Mouse (Mus musculus) layer of hippocampus, adult 6 months (tissue): ENCODE data around the gene Gm3739. TPM values are rescaled to one million over a fixed set of nuclear protein-coding genes. Genes with fewer than 3 reads are reported as not detected.

Experiments used
- long read RNA-seq, 2 experiments: library from polyadenylated mRNA; unstranded; transcript quantifications; one replicate each; pipeline ENCODE4 v2.0.0; 2019 to 2020
- polyA plus RNA-seq: library from polyadenylated mRNA; unstranded; fragments of <200 nt; fragmentation: Nextera tagmentation; gene quantifications from 2 replicates; pipeline ENCODE4 v1.2.3, GENCODE M21; 2021

Gene Gm3739
- polyA plus RNA-seq = 0.74 and 0.95 TPM in 2 replicates
- long read RNA-seq, experiment 1, partial matches to known transcripts = 0 of 4 reads
- long read RNA-seq, experiment 1, other reads (novel, unspliced or antisense) = 4 of 4 reads
- long read RNA-seq, experiment 2, partial matches to known transcripts = 0 of 15 reads
- long read RNA-seq, experiment 2, other reads (novel, unspliced or antisense) = 15 of 15 reads

GRCm38 (mm10) chr14:7314661-7315060 lies at the start of gene Gm3739:
Gm3739 (minus strand) TSS chr14:7315049.

DNA sequence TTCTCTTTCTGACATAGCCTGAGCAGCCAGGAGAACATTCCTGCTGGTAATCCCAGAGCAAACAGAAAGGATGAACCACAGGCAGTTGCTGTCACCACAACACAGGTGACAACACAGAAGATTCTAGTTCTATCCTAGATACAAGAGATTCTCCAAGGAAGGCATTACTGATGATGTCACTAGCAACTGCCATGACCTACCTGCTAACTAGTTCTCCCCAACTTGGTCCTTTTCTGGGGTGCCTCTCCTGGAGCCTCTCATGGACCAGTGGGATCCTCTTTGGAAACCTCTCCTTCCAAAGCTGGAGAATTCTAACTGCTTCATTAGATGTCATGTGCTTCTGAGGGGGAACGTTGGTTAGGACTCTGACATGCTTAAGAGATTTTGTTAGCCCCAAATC lies 17.4 kb upstream of the Gm3739 start, which contains the start of gene Gm5797:
Gm5797 (minus strand) TSS at position 101 of the 400 bp plus-strand sequence.

DNA sequence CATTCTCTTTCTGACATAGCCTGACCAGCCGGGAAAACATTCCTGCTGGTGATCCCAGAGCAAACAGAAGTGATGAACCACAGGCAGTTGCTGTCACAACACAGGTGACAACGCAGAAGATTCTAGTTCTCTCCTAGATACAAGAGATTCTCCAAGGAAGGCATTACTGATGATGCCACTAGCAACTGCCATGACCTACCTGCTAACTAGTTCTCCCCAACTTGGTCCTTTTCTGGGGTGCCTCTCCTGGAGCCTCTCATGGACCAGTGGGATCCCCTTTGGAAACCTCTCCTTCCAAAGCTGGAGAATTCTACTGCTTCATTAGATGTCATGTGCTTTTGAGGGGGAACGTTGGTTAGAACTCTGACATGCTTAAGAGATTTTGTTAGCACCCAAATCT lies 50.2 kb downstream of the Gm3739 start, which contains the start of gene Gm3727:
Gm3727 (minus strand) TSS at position 101 of the 400 bp plus-strand sequence.

Other genes with a start within 250 kb of the Gm3739 start
- 2.9 and 3.4 TPM in 2 replicates for gene Gm3696, start 214.4 kb downstream of the Gm3739 start, polyA plus RNA-seq
- gene Gm6676, start 189.6 kb downstream of the Gm3739 start, polyA plus RNA-seq = not detected in 2 replicates
- gene Gm3512, start 140.5 kb downstream of the Gm3739 start, polyA plus RNA-seq = 3.7 and 4.5 TPM in 2 replicates
- not detected in 2 replicates for gene Gm16434, start 120.5 kb downstream of the Gm3739 start, polyA plus RNA-seq
- not detected in 2 replicates for gene Gm3727, start 50.3 kb downstream of the Gm3739 start, polyA plus RNA-seq
- not detected in 2 replicates for gene Gm5797, start 17.3 kb upstream of the Gm3739 start, polyA plus RNA-seq
- not detected in 2 replicates for gene Gm8374, start 50.1 kb upstream of the Gm3739 start, polyA plus RNA-seq
- gene Gm3755, start 135.9 kb upstream of the Gm3739 start, polyA plus RNA-seq = not detected in 2 replicates
- gene Gm3752, start 168.7 kb upstream of the Gm3739 start, polyA plus RNA-seq = 0.85 and 0.89 TPM in 2 replicates